Mouse (Mus musculus) heart, embryonic 12.5 days (tissue): ENCODE data around the gene Atrip. TPM values are rescaled to one million over a fixed set of nuclear protein-coding genes. Genes with fewer than 3 reads are reported as not detected.

Experiments
- ATAC-seq: fragments of 200-750 bp; cut with Nextera tagmentation; 2 replicates; pipeline ENCODE4 v1.8.0; 2017; ENCODE audit warnings: moderate TSS enrichment, moderate library complexity; ENCODE audit not compliant: insufficient number of reproducible peaks, low FRiP score
- H3K27ac ChIP-seq: fragments of 300-500 bp; sonication (generic); 2 replicates; pipeline ENCODE4 v1.5.1; 2016; ENCODE audit warnings: mild to moderate bottlenecking, moderate library complexity; ENCODE audit not compliant: poor library complexity, severe bottlenecking
- H3K27me3 ChIP-seq: fragments of 300-500 bp; sonication (generic); replicated peaks from 2 replicates; pipeline ENCODE4 v1.6.1; 2016; ENCODE audit warnings: mild to moderate bottlenecking, moderate library complexity
- H3K36me3 ChIP-seq: fragments of 300-500 bp; sonication (generic); 2 replicates; pipeline ENCODE4 v1.6.1; 2016; ENCODE audit warnings: mild to moderate bottlenecking, moderate library complexity
- H3K4me1 ChIP-seq: fragments of 300-500 bp; sonication (generic); replicated peaks from 2 replicates; pipeline ENCODE4 v1.6.1; 2016; ENCODE audit warnings: mild to moderate bottlenecking
- H3K4me2 ChIP-seq: fragments of 300-500 bp; sonication (generic); 2 replicates; pipeline ENCODE4 v1.6.1; 2016; ENCODE audit warnings: mild to moderate bottlenecking, moderate library complexity
- H3K4me3 ChIP-seq: fragments of 300-500 bp; sonication (generic); 2 replicates; pipeline ENCODE4 v1.5.1; 2016; ENCODE audit warnings: mild to moderate bottlenecking
- H3K9ac ChIP-seq: fragments of 300-500 bp; sonication (generic); 2 replicates; pipeline ENCODE4 v1.6.1; 2016; ENCODE audit warnings: mild to moderate bottlenecking, moderate library complexity
- H3K9me3 ChIP-seq: fragments of 300-500 bp; sonication (generic); replicated peaks from 2 replicates; pipeline ENCODE4 v1.6.1; 2016; ENCODE audit warnings: mild to moderate bottlenecking, moderate library complexity
- WGBS: fragments of 180-500 bp; shearing (Covaris S2); methylation state at CpG from one replicate; pipeline ENCODE4 v1.1.7; 2016; 5-methylcytosine and 5-hydroxymethylcytosine counted together
- polyA plus RNA-seq: library from polyadenylated mRNA; unstranded; fragments of >200 nt; fragmentation: Nextera tagmentation; extraction: Ambion mirVana; gene quantifications from 2 replicates; pipeline ENCODE4 v1.2.1, GENCODE M21; 2016

The Atrip gene
- polyA plus RNA-seq, 1 experiment from 2014 or later: 17.9 TPM

DNA sequence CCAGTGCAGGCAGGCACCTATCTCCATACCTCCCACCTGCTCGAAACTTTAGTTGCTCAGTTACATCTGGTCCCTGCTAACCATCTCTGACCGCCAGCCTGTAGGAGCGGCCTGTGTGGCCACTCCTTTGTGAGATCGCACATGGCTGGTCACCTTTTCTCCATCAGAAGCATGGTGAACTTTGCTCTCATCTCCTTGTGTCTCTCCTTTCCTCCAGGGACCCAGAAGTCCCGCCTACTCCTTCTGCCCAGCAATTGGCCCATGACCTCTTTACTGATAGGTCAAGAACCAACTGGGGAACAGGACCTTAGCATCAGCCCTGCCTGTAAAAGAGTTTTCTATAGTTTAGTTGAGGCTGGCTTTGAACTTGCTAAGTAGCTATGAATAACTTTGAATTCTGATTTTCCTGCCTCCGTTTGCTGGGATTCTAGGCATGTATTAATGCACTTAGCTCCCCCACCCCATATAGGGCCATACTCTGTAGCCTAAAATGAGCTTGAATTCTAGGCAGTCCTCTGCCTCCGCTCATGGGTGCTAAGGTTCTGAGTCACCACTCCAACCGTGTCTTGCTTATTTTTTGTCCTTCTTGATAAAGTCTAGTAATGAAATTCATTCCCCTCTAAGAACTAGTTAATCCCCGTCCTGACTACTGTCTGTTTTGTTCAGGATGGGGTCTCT lies 23.8 kb downstream of the Atrip start:
- ATAC-seq: no peak
- Histone ChIP-seq H3K9ac (no peak overlapping the region), H3K4me2 (no peak overlapping the region), H3K27me3 (no peaks in the 10 kb centered on the region), H3K9me3 (no peaks in the 10 kb centered on the region), H3K27ac (no peak overlapping the region), H3K4me1 (peaks cover 10% of the 10 kb centered on the region), H3K36me3 (peaks cover 34% of the 10 kb centered on the region), H3K4me3 (no peak overlapping the region)
- WGBS: 82% methylated on average over 9 of the region's 9 CpGs

DNA sequence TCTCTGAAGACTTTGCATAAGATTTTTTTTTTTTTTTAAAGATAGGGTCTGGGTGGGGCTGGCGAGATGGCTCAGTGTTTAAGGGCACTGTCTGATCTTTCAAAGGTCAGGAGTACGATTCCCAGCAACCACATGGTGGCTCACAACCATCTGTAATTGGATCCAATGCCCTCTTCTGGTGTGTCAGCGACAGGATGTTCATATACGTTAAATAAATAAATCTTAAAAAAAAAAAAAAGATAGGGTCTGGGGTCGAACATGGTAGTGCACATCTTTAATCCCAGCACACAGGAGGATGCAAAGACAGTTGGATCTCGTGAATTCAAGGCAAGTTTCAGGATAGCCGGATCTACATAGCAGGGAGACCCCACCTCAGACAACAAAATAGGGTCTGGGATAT lies 24.6 kb downstream of the Atrip start:
- 76% methylated on average over 7 of the region's 7 CpGs for WGBS
- Histone ChIP-seq H3K9ac (no peak overlapping the region), H3K4me3 (no peak overlapping the region), H3K27ac (no peak overlapping the region), H3K36me3 (peaks cover 37% of the 10 kb centered on the region), H3K4me2 (no peak overlapping the region), H3K9me3 (no peaks in the 10 kb centered on the region), H3K27me3 (no peaks in the 10 kb centered on the region), H3K4me1 (peaks cover 4% of the 10 kb centered on the region)
- ATAC-seq: no peak

DNA sequence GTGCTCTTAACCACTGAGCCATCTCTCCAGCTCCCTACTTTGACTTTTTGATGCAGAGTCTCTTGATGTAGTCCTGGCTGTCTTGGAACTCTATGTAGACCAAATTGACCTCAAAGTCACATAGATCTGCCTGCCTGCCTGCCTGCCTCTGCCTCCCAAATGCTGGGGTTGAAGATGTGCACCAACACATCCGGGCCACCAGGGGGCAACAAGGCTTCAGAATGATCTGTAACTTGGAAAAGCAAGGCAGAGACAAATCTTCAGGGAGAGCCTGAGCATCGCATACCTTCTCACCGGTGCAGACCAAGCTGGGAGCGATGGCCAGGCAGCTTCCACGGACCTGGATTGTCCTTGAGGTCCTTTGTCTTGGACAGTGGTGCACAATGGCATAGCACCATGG lies 27.6 kb downstream of the Atrip start:
- Histone ChIP-seq H3K4me2 (no peak overlapping the region), H3K27me3 (no peaks in the 10 kb centered on the region), H3K4me1 (peaks cover 6% of the 10 kb centered on the region), H3K36me3 (peaks cover 25% of the 10 kb centered on the region), H3K4me3 (no peak overlapping the region), H3K27ac (no peak overlapping the region), H3K9me3 (no peaks in the 10 kb centered on the region), H3K9ac (no peak overlapping the region)
- no peak for ATAC-seq
- 35% methylated on average over 5 of the region's 5 CpGs for WGBS

DNA sequence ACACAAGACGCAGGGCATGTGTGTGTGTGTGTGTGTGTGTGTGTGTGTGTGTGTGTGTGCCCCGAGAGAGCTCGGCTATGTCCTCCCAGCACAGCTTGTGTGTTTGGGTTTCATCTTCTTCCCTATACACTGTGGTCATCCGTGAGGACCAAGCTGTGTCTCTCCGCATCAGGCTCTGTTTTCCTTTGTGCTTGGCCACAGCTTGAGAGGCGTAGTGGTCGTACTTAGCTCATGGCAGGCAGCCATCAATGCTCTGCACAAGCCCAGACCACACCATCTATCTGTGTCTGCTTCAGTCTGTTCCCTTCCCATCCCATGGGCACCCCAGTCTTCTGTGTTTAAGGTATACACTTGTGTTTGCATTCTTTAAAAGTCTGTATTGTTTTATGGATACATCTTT lies 32.6 kb downstream of the Atrip start:
- H3K9ac ChIP-seq: peak overlapping the region; percentile 5; the same call in 1 of the 2 replicates
- WGBS: 58% methylated on average over 7 of the region's 7 CpGs
- peaks cover 8% of the 10 kb centered on the region; the same call in 1 of the 2 replicates for H3K36me3 ChIP-seq
- no peak overlapping the region for H3K27ac ChIP-seq
- H3K4me3 ChIP-seq: peak overlapping the region; percentile 0; the same call in 1 of the 2 replicates
- no peaks in the 10 kb centered on the region for H3K9me3 ChIP-seq
- 0 out of 2 replicates have a peak, but pooled peaks have one; percentile 1 for ATAC-seq
- H3K27me3 ChIP-seq: no peaks in the 10 kb centered on the region
- H3K4me2 ChIP-seq: peak overlapping the region; percentile 81
- H3K4me1 ChIP-seq: peaks cover 37% of the 10 kb centered on the region

DNA sequence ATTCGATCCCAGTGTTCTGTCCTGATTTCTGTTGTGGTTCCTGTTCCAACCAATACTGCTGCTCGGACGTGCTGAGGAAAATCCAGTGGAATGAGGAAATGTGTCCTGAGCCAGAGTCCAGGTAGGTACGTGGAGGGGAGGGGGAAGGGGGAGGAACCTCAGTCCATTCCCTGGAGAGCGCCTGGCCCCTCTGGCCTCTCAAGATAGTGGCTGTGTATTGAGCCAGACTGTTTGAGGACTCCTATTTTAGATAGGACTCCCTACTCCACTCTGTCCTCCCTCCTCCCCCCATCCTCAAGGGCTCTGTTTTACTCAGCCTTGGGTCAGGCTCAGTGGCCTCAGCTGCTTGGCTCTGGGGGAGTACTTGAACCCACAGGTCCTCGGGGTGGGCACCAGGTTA lies 33.0 kb downstream of the Atrip start:
- peak overlapping the region; percentile 0; the same call in 1 of the 2 replicates for H3K4me3 ChIP-seq

DNA sequence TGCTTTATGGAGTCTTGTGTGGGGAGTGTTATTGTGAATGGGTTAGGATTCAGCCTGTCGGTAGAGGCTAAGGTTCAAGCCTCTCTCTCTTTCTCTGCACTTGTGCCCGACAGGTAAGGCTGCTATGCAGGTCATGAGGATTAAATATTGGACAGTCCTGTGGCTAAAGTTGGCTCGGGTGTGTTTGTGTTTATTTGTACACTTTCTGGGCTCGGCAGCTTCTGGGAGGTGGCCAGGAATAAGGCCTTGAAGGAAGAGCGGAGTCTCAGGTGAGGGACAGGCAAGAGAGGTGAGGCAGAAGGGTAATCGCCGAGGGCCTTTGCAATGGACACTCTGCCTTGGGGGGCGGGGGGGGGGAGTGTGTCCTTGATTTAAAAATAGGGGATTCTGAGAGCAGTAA lies 33.7 kb downstream of the Atrip start:
- 77% methylated on average over 8 of the region's 8 CpGs for WGBS
- Histone ChIP-seq H3K4me2 (peak overlapping the region; percentile 81), H3K4me1 (peaks cover 37% of the 10 kb centered on the region), H3K4me3 (no peak overlapping the region), H3K27ac (no peak overlapping the region), H3K9me3 (no peaks in the 10 kb centered on the region), H3K27me3 (no peaks in the 10 kb centered on the region), H3K9ac (no peak overlapping the region), H3K36me3 (0 out of 2 replicates have a peak, but pooled peaks cover 5% of the 10 kb centered on the region)
- no peak for ATAC-seq

More for the DNA sequence above, 33.0 kb downstream of the Atrip start:
- Histone ChIP-seq H3K9ac (peak overlapping the region; percentile 5), H3K27me3 (no peaks in the 10 kb centered on the region), H3K9me3 (no peaks in the 10 kb centered on the region), H3K36me3 (0 out of 2 replicates have a peak, but pooled peaks cover 5% of the 10 kb centered on the region), H3K27ac (0 out of 2 replicates have a peak overlapping the region, but pooled peaks have one; percentile 15), H3K4me1 (peaks cover 37% of the 10 kb centered on the region), H3K4me2 (peak overlapping the region; percentile 81)
- ATAC-seq: peak; percentile 60
- WGBS: 27% methylated on average over 6 of the region's 6 CpGs

DNA sequence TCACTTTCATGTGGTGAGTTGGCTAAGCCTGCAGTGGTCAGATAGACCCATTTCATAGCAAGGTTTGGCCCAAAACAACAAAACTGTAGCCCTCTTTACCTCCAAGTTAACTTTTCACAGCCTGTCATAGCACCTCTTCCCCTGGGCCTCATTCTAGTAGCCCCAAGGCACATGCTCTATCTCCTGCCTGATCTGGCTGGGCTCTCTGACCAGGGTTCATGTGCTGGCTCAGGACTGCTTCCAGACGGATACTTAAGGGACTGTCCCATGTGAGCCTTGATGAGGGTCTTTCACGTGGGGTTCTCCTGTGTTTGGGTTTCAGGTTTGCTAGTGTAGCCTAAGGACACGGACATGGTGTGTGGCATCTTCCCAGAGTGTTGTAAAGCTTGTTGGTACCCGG lies 34.2 kb downstream of the Atrip start:
- no peak for ATAC-seq
- H3K4me2 ChIP-seq: peak overlapping the region; percentile 81
- H3K27ac ChIP-seq: no peak overlapping the region

DNA sequence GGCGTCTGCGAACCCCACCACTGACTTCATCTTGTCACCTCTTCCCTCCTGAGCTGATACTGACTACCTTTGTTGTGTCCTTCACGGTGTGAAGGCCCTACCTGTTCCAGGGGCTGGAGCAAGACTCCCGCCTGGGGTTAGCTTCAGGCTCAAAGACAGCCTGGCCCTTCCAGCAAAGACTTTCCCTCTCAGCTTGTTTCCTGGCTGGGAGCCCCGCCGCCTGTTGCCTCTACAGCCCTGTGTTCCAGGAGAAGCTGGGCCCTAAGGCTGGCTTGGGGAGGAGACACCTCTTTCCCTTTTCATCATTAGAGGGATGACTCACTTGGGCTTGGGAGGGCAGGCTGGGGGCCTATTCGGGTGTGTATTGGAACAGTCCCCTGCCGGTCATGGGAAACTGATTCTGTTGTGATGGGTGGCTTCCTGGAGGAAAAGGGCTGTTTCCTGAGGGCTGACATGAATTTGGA lies 35.0 kb downstream of the Atrip start:
- H3K4me2 ChIP-seq: peak overlapping the region; percentile 81
- no peaks in the 10 kb centered on the region for H3K27me3 ChIP-seq
- H3K9ac ChIP-seq: peak overlapping the region; percentile 81
- no peaks in the 10 kb centered on the region for H3K36me3 ChIP-seq
- H3K4me3 ChIP-seq: peak overlapping the region; percentile 79
- 18% methylated on average over 8 of the region's 8 CpGs for WGBS
- peak; percentile 71 for ATAC-seq
- peaks cover 37% of the 10 kb centered on the region for H3K4me1 ChIP-seq
- peak overlapping the region; percentile 70 for H3K27ac ChIP-seq
- no peaks in the 10 kb centered on the region for H3K9me3 ChIP-seq

More for the DNA sequence above, 34.2 kb downstream of the Atrip start:
- peak overlapping the region; percentile 79; the same call in 1 of the 2 replicates for H3K4me3 ChIP-seq
- H3K9me3 ChIP-seq: no peaks in the 10 kb centered on the region
- H3K36me3 ChIP-seq: 0 out of 2 replicates have a peak, but pooled peaks cover 5% of the 10 kb centered on the region
- peaks cover 37% of the 10 kb centered on the region for H3K4me1 ChIP-seq
- H3K9ac ChIP-seq: no peak overlapping the region
- H3K27me3 ChIP-seq: no peaks in the 10 kb centered on the region
- WGBS: 72% methylated on average over 4 of the region's 4 CpGs

DNA sequence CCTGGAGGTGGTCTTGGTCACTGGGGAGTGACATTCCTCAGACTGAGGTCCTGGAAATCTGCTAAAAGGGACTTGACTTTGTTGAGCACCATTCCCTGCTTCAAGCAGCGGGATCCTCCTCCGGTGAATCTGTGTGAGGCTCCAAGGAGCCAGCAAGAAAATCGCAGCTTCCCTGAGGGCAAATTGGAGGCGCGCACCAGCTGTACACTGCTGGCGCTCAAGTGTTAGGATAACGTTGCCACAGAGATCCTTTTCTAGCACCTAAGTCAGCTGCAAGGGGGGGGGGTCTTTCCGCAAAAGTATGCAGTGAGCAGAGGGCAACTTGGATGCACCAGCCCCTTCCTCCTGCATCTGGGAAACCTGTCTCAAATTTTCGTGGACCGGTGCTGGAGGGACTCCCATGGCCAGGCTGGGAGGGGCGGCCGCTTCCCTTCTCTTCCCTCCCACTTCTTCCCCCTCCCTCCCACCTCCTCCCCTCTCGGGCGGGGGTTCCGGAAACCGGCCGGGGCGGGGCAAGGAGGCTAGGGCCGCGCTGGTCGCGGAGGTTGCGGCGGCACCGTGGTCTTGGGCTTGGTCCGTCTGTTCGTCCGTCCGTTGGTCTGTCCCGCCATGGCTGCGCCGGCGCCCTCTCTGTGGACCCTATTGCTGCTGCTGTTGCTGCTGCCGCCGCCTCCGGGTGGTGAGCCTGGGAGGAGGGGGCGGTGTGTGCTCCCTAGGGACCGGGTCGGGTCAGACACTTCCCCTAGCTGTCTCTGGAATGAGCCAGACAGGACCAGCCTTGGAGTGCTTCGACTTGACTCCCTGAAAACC lies 35.6 kb downstream of the Atrip start, which contains the start of gene Shisa5:
Shisa5 (plus strand) TSS at position 480 of the 810 bp plus-strand sequence.
- WGBS: under 1% methylated on average over 40 of the region's 40 CpGs

DNA sequence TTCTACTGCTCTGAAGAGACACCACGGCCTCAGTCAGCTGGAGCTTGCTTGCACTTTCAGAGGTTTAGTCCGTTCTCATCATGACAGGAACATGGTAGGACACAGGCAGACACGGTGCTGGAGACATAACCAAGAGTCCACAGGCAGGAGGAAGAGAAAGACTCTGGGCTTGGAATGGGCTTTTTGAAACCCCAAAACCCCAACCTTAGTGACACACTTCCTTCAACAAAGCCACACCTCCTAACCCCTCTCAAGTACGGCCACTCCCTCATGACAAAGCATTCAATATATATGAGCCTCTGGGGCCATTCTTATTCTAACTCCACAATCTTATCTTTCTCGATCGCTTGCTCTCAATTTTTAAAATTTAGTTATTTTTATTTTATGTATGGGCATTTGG lies 41.5 kb downstream of the Atrip start:
- H3K36me3 ChIP-seq: 0 out of 2 replicates have a peak, but pooled peaks cover 7% of the 10 kb centered on the region
- no peaks in the 10 kb centered on the region; the same call in 1 of the 2 replicates for H3K4me1 ChIP-seq
- 0 out of 2 replicates have a peak overlapping the region, but pooled peaks have one; percentile 16 for H3K27ac ChIP-seq
- no peaks in the 10 kb centered on the region for H3K9me3 ChIP-seq
- no peak overlapping the region for H3K4me2 ChIP-seq
- no peak overlapping the region for H3K4me3 ChIP-seq
- H3K27me3 ChIP-seq: no peaks in the 10 kb centered on the region
- no peak overlapping the region for H3K9ac ChIP-seq
- no peak for ATAC-seq
- 74% methylated on average over 6 of the region's 6 CpGs for WGBS

More for the DNA sequence above, 35.6 kb downstream of the Atrip start, which contains the start of gene Shisa5:
- no peaks in the 10 kb centered on the region for H3K36me3 ChIP-seq
- H3K9ac ChIP-seq: peak within 1 kb of the TSS; percentile 81
- H3K27me3 ChIP-seq: no peaks in the 10 kb centered on the region
- peak; percentile 88 for ATAC-seq
- H3K4me2 ChIP-seq: peak within 1 kb of the TSS; percentile 81
- H3K27ac ChIP-seq: peak within 1 kb of the TSS; percentile 70
- no peaks in the 10 kb centered on the region for H3K9me3 ChIP-seq
- peaks cover 37% of the 10 kb centered on the region for H3K4me1 ChIP-seq
- peak within 1 kb of the TSS; percentile 79 for H3K4me3 ChIP-seq

DNA sequence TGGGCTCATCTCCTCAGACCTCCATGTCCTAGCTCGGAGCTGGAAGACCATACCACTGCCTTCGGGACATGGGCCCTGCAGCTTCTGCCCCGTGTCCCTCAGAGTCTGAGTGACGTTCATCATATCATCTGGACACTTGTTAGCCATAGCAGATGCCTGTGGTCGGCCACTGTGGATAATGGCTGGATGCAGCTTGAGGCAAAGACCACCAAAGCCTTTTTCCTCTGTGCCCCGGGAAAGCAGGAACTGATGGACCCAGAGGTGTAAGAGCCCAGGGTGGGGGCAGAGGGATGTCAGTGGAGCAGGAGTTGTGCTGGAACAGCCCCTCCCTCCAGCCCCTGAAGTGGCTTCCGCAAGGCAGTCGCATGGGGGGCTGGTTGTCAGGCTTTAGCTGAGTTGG lies 42.2 kb downstream of the Atrip start:
- ATAC-seq: no peak
- WGBS: 78% methylated on average over 8 of the region's 8 CpGs
- no peak overlapping the region for H3K4me2 ChIP-seq
- H3K27me3 ChIP-seq: no peaks in the 10 kb centered on the region
- H3K36me3 ChIP-seq: 0 out of 2 replicates have a peak, but pooled peaks cover 7% of the 10 kb centered on the region
- no peak overlapping the region for H3K9ac ChIP-seq
- H3K9me3 ChIP-seq: no peaks in the 10 kb centered on the region
- no peak overlapping the region for H3K4me3 ChIP-seq
- no peaks in the 10 kb centered on the region; the same call in 1 of the 2 replicates for H3K4me1 ChIP-seq
- no peak overlapping the region for H3K27ac ChIP-seq
